Mouse (Mus musculus) layer of hippocampus, adult 2 months (tissue): ENCODE data around the gene Col25a1. TPM values are rescaled to one million over a fixed set of nuclear protein-coding genes. Genes with fewer than 3 reads are reported as not detected.

Experiments
- DNase-seq, 2 experiments: peaks; one replicate each; pipeline ENCODE4 v3.0.0; 2022; ENCODE audit warnings: low spot score in 2 of 2
- H3K27ac ChIP-seq: fragments of 200-600 bp; 2 replicates; pipeline ENCODE4 v1.8.1; 2022
- H3K4me3 ChIP-seq: fragments of 200-600 bp; 2 replicates; pipeline ENCODE4 v1.8.1; 2022; ENCODE audit warnings: mild to moderate bottlenecking
- CTCF ChIP-seq: fragments of 200-600 bp; conservative IDR thresholded peaks from 2 replicates; pipeline ENCODE4 v1.8.1; 2022; ENCODE audit warnings: antibody characterized with exemption, mild to moderate bottlenecking, moderate library complexity
- total RNA-seq, 2 experiments: library from RNA; stranded (reverse); gene quantifications; 2 replicates each; pipeline ENCODE4 v1.2.3; 2021

Gene Col25a1
- total RNA-seq, 2 experiments from 2014 or later = 75.1 to 77.8 TPM

DNA sequence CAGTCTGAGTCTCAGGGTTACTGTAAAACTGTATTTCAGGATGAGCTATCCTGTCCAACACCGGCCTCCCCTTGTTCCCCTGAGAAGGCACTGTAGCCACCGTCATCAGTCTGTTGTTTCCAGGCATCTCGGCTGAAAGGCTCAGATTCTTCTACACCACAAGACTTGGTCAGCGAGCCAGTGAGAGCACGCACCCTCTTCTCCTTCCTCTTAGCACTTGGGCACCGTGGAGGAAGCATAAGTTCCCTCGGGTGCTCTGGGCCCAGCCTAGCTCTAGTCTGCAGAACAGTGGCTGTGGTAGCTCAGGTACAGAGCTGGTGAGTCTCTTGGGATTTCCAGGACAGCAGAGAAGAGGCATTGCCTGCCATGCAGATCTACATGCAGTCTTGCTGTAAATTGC, 229.5 kb downstream of the Col25a1 start:
- Histone ChIP-seq H3K27ac (no peak overlapping the region), H3K4me3 (no peak overlapping the region)
- no peak for DNase-seq
- TF ChIP-seq CTCF = no peak

DNA sequence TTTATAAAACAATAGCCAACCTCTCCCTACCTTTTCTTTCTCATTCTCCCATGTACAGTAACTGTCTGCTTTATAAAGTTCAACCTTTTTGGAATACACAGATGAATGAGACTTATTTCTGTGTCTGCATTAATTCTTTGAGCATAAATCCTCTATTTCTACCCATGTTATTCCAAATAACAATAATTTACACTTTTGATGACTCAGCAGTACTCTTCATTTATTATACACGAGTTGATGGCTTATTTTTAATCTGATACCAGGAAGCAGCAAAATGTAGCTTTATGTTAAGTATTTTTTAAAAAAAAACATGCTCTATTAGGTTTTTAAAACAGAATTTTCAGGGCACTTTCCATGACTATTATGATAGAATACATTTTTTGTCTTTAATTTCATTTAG, 230.6 kb downstream of the Col25a1 start:
- H3K4me3 ChIP-seq = no peak overlapping the region
- no peak for TF ChIP-seq CTCF
- no peak overlapping the region for H3K27ac ChIP-seq
- no peak for DNase-seq

DNA sequence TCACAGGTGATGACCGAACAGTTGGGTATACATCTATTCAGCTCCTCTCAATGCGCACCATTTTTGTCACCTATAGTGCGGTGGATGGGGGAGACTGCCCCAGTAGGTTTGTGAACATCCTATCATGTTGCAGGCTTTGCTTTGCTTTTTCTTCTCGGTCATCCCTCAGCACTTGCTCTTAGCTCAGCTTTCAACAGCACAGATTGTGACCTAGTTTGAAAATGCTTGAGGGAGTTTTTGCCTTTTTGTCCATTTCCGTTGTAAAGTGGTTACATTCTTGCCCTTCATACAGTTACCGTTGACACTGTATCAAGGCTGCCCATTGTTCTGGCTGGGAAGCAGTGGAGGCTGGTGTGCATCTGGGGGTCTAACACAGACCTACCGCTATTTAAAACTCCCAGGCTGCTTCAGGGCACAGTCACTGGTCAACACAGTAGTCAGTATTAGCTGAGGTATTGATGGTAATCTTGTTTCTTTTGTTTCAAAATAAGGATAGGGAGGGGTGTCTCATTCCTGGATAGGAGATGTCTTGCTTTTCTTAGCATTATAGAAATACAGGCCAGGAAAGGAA, 231.6 kb downstream of the Col25a1 start:
- DNase-seq = no peak
- no peak for TF ChIP-seq CTCF
- Histone ChIP-seq H3K27ac (no peak overlapping the region), H3K4me3 (no peak overlapping the region)

DNA sequence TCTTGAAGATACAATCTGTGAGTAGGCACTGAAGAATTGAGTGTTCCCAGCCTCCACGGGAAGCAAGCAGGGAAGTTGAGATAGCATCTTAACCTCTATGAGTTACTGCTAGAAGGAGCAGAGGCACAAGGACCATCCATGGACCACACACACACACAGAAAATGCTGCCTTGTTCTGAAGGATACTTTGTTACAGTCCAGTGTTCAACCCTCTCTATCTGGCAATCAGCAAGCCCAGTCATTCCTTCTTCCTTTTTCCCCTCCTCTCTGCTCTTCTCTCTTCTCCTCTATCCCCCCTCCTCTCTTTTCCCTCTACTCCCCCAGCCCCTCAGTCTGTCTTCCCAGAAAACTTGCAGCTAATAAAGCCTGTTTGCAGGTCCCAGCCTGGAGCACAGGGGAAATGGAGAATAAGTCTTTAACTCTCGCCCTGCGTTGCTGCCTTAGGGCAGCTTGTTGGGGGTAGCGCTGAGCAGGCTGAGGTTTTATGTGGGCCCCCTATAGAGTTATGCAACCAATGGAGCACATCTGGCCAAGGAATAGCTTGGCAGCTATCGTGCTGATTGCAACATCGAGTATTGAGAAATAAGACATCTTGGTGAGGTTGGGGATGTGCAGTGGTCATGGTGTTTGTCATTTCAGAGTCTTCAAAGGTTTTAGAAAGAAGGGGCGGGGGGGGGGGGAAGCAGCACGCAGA, 235.8 kb downstream of the Col25a1 start:
- no peak for TF ChIP-seq CTCF
- no peak for DNase-seq
- H3K27ac ChIP-seq = no peak overlapping the region
- H3K4me3 ChIP-seq = no peak overlapping the region

DNA sequence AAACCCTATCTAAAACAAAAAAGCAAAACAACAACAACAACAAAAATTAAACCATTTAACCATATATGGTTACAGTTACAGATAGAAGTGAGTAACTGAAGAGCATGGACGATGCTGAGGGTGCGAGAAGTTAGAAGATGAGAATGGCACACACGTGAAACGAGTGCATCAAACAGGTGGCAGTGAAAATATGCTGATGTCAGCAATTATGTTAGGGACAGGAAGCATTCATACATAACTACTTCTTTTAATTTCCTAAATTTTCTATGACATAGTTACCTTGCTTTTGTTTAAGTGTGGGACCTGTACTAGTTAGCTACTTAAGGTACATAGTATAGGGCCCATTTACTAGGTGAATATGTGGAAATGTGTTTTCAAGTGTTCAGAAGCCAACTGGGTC, 237.1 kb downstream of the Col25a1 start:
- no peak overlapping the region for H3K27ac ChIP-seq
- no peak for DNase-seq
- TF ChIP-seq CTCF = no peak
- no peak overlapping the region for H3K4me3 ChIP-seq

DNA sequence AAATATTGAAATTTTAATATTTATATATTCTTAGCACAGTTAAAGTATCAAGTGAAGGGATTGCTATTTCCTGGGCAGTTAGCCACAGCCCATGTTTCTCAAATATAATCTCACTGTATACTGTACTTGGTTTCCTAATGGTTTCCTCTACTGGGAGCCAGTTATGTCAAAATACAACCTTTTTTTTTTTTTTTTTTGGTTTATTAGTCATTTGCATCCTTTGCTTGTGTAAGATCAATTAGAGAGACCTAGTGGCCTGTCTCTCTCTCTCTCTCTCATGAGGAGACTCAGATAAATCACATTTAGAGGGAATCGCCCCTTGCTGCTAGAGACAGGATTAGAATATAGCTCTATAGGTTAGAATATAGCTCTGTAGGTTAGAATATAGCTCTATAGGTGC, 237.8 kb downstream of the Col25a1 start:
- no peak for TF ChIP-seq CTCF
- Histone ChIP-seq H3K27ac (no peak overlapping the region), H3K4me3 (no peak overlapping the region)
- no peak for DNase-seq

DNA sequence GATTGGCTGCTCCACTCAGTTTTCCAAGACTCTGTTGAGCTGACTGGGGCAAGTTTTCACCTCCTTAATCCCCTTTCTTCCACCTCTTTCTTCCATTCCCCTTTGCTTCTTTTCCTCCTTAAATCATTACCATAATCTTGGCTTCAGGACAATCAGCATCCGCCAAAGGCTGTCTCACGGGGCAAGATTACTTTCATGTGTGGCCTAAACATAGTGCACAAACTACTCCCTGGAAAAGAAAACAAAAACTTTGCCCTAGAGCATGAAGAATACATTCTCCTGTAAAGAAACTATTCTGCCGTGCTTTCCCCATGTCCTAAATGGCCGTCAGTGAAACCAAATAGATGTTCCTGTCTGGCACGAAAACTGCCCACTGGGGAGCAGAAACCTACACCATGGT, 238.9 kb downstream of the Col25a1 start:
- H3K4me3 ChIP-seq = no peak overlapping the region
- TF ChIP-seq CTCF = no peak
- no peak for DNase-seq
- H3K27ac ChIP-seq = no peak overlapping the region

DNA sequence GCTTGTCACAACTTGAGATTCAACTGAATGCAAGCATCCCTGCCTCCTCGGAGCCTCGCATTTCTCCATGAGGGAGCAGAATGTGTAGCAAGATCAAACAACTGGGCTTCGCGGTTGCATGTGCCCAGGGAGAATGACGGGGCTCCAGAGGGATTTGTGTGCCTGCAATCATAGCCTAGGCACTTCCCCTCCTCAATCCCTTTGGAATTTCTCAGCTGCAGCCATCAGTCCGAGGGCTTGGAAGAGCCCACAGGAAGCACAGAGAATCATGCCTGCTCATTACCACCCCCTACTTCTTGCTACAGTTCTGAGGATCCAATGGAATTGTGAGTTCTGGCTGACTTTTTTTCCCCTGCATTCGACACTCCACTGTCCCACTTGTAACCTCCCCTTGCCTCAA, 241.8 kb downstream of the Col25a1 start:
- H3K4me3 ChIP-seq = no peak overlapping the region
- no peak for DNase-seq
- no peak overlapping the region for H3K27ac ChIP-seq
- TF ChIP-seq CTCF = no peak

DNA sequence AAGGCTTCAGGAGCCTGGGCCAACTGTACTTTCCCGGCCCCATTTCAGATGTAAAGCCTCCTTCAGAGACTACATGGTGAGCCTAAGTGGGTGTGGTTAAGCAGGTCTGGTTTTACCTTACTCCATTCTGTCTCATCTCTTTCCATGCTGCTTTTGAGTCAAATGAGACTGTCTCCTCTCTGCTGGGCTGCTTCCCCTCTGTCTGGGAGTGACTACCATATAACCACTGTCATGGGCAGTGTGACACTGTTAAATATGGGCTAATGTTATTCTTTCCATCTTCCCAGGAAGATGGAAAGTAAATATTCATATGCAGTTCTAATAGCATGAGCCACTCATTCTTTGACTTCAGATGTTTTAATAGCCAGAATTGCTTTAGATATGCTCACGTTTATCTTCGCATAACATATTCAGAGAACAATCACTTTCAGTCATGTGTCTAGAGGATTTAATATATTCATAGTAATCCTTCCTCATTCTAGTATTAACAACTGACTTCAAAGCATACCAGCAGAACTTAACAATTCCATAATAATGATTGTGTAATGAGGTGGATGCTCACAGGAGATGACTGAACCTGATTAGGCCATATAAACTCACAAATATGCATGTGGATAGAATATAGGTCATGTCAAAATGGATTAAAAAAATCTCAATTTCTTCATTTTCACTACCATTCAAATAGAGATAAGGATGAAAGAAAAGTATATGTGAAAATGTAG, 243.5 kb downstream of the Col25a1 start:
- TF ChIP-seq CTCF = no peak
- H3K27ac ChIP-seq = no peak overlapping the region
- H3K4me3 ChIP-seq = no peak overlapping the region
- DNase-seq = no peak

DNA sequence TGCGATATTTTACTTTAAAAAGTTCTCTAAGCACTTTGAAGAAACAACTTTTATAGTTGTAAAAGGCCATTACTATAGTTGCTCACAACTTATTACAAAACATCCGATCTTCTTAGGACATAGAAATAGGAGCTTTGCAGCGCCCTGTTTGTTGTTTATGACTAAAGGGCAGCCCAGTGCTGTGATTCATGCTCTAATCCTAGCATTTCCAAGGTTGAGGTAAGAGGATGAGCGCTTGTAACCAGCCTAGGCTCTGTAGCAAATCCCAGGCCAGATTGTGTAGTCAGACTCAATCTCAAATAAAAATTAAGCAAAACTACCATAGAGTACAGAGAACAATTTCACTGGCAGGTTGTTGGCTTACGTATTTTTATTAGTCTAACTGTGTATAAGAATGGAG, 246.5 kb downstream of the Col25a1 start:
- H3K4me3 ChIP-seq = no peak overlapping the region
- no peak overlapping the region for H3K27ac ChIP-seq
- no peak for TF ChIP-seq CTCF
- no peak for DNase-seq

DNA sequence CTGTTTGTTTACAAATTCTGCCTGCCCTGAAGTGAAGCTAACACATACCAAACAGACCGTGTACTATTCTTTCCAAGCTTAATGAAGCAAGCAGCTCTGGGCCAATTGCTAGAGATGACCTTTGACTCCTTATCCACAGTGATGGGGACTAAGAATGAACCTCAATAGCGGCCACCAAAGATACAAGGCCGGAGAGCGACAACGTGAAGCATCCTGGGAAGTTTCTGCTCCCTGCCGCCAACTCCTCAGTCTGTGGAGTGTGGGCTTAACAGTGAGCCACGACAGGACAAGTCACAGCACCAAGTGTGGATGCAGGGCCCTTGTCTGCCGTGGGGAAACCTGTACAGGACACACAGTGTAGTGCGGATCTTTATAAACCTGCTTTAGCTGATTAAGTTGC, 247.3 kb downstream of the Col25a1 start:
- DNase-seq = no peak
- TF ChIP-seq CTCF = no peak
- Histone ChIP-seq H3K27ac (no peak overlapping the region), H3K4me3 (no peak overlapping the region)

DNA sequence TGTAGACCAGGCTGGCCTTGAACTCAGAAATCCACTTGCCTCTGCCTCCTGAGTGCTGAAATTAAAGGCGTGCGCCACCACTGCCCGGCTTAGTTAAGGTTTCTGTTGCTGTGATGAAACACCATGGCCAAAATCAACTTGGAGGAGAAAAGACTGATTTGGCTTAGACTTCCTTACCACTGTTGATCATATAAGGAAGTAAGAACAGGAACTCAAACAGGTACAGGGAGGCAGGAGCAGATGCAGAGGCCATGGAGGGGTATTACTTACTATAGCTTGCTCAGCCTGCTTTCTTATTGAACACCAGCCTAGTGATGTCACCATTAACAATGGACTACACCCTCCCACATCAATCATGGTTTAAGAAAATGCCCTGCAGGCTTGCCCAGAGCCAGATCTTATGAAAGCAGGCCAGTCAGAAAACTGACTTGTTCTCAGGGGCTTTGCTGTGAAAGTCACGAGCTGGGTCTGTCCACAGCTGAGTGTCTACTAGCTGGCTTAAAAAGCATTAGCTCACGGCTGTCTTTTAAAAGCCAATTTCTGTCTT, 249.1 kb downstream of the Col25a1 start:
- Histone ChIP-seq H3K4me3 (no peak overlapping the region), H3K27ac (no peak overlapping the region)
- TF ChIP-seq CTCF = no peak
- DNase-seq = no peak

DNA sequence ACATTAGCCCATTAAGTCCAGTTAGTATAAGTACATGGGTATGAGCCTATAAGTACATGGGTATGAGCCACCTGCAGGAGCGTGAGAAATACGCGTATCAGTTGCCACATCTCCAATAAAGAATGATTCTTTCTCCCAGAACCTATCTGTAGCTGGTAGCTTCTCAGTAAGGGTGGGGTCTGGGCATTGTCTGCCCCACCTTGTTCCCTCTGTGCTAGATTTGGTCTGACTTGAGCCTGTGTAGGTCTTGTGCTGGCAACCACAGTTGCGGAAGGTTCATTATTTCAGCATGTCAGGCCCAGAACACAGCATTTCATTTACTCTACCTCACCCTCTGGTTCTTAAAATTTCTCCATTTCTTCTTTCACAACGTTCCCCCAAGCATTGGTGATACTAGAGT, 250.4 kb downstream of the Col25a1 start:
- no peak for DNase-seq
- Histone ChIP-seq H3K27ac (no peak overlapping the region), H3K4me3 (no peak overlapping the region)
- TF ChIP-seq CTCF = no peak

DNA sequence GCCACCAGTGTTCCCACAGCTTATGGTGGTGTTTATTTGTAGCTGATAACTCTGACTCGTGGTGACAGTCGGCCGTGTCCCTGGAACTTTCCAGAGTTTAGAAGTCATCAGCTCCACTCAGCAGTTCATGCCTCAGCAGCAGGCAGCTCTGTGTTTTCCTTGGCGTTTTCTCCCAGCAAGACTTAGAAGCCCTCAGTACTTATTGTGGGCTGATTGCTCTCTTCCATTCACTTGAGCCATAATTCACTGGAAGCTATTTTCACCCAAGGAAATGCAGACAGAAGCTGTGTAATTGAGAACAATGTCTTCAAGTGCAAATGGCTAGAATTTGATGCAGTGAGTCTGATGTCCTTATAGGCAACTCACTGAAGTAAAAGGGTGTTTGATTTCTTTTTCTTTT, 254.6 kb downstream of the Col25a1 start:
- DNase-seq = no peak
- TF ChIP-seq CTCF = no peak
- H3K27ac ChIP-seq = no peak overlapping the region
- H3K4me3 ChIP-seq = no peak overlapping the region
